Mouse (Mus musculus): ENCODE results near the gene Arhgap35.
"Not testable (repeated sequence)": the region's sequence is repeated elsewhere in the genome, so short reads cannot be mapped to it uniquely, and the experiment has no call there.

Gene Arhgap35

GRCm38 (mm10) chr7:16614888-16615715 is at the start of gene Arhgap35:
TSS of gene Arhgap35 (minus strand) at chr7:16614993.
- peak; percentile 99 for DNase-seq

DNA sequence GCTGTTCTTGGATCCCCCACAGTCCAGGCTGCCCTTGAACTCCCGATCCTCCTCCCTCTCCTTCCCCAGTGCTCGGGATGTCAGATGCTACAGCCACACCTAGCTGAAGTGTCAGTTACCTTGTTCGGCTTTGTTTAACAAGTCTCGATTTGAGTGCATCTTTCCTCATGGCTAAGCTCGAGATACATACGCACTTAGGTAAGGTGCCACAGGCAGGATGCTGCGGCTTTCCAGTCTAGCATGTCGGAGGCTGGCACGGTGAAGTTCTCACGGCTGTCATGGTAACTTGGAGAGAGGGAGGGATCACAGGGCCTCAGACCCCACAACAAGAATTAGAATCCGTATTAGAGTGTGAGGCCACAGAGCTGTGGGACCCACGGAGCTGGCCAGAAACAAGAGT is 29.5 kb upstream of the Arhgap35 start:
- DNase-seq, result no peak

DNA sequence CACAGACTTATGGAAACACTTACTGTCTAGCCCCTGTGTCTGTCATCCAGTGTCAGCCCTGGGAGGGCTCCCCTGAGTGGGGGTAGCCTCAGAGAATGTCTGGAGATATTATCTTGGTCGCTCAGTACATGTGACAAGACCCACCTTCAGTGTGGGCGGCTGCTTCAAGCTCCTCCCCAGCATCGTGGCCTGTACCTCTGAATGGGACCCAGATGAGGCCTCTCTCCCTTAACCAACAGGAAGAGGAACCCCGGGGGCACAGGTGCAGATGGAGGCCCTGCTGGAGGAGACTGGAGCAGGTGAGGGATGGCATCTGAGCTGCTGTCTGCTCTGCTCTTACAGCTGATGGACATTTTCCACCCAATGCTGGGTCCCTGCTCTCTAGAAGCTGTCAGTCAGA is 28.3 kb upstream of the Arhgap35 start:
- DNase-seq, result not testable (repeated sequence)

GRCm38 (mm10) chr7:16639028-16639427 is 24.2 kb upstream of the Arhgap35 start:
- DNase-seq, result peak; percentile 29

DNA sequence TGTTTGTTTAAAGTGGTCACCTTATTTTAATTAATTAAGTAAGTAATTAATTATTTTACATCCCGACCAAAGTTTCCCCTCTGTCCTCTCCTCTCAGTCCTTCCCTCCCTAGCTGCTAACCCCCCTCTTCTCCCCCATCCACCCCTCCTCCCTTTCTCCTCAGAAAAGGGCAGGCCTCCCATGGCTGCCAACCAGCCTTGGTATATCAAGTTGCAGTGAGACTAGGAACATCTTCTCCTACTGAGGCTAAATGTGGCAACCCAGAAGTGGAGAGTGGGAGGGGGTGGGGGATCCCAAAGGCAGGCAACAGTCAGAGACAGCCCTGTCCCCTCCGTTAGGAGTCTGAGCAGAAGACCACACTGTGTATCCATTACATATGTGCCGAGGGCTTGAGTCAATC is 20.3 kb upstream of the Arhgap35 start:
- no peak for DNase-seq

- DNase-seq, result not testable (repeated sequence)
Measured at GRCm38 (mm10) chr7:16633913-16634312, 19.1 kb upstream of the Arhgap35 start.

DNA sequence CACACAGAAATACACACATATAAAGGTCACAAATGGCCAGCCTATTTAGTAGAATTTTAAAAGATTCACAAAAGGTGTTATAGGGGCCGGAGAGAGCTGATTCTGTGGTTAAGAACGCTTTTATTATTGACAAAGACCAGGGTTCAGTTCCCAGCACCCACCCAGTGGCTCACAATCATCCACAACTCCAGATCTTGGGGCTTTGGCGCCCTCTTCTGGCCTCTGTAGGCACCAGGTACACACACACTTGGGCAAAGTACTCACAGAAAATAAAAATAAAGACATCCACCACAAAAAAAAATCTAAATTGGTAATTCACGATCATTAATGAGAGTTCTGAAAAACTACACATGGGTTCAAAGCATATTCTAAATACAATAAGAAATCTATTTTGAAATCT is 17.1 kb upstream of the Arhgap35 start:
- no peak for DNase-seq

GRCm38 (mm10) chr7:16631025-16631424 is 16.2 kb upstream of the Arhgap35 start:
- no peak for DNase-seq

DNA sequence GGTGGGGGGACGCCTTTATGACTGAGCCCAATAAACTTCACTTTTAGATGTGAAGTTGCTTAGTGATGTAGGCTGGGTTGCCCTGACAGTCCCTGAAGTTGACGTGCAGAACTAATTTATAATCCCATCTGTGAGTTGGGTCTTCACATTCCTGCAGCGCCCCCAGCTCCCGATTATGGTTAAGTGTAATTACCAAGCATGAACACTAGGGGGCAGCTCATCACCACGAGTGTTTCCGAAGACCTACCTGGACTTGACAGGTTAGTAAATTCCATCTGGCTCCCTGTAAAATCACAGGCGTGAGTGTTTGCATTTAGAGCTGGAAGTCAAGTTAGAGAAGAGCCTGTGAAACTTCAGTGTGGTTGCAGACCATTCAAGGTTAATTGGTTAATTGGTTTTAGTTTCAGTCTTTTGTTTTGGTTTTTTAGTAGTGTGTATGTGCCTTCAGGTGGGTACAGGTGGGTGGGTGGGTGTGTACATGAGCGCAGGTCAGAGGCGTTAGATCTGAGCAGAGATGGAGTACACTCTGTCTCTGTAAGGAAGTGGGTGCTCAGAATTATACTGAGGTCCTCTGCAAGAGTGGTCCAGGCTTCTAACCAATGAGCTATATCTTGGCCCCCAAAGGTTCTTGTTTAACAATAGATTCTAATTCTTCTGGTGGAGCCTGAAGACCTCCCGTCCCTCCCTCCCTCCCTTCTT is 15.0 kb upstream of the Arhgap35 start:
- peak; percentile 65 for DNase-seq

- peak; percentile 72 for DNase-seq
Measured at GRCm38 (mm10) chr7:16628096-16628771, 13.4 kb upstream of the Arhgap35 start.

DNA sequence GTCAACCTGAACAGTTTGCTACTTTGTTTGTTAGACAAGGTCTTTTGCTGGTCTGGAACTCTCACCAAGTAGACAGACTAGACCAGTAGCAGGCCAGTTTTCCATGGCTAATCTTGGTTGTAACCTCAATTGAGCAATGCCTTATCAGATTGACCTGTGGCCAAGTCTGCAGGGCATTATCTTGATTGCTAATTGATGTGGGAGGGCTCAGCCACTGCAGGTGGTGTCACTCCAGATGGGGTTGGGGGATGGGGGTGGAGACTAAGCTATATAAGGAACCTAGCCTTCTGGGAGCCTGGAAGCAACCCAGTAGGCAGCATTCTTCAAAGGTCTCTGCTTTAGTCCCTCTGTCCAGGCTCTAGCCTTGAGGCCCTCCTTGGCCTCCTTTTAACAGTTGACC is 8.9 kb upstream of the Arhgap35 start:
- no peak for DNase-seq

DNA sequence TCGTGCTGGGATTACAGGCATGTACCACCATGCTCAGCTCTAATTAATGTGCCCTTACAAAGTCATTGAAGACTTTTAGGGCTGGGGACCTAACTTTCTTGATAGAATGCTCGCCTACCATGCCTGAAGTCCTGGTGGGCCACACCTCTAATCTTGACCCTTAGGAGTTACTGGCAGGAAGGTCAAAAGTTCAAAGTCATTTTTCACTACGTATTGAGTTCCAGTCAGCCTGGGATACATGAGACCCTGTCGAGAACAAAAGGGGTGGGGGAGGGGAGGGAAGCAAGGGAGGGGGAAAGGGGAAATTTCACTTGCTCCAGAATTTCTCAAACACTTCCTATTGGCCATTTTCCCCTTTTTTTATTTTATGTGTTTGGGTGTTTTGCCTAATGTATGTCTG is 8.3 kb upstream of the Arhgap35 start:
- DNase-seq, result no peak

GRCm38 (mm10) chr7:16621066-16621622 is 6.4 kb upstream of the Arhgap35 start:
- peak; percentile 68 for DNase-seq

- DNase-seq, result peak; percentile 92
Measured at GRCm38 (mm10) chr7:16618661-16619211, 3.9 kb upstream of the Arhgap35 start.

- DNase-seq, result peak; percentile 76
Measured at GRCm38 (mm10) chr7:16617045-16617444, 2.3 kb upstream of the Arhgap35 start.

GRCm38 (mm10) chr7:16614171-16614887 is 464 bp downstream of the Arhgap35 start:
- peak; percentile 44 for DNase-seq

GRCm38 (mm10) chr7:16613461-16614170 is 1.2 kb downstream of the Arhgap35 start:
- no peak for DNase-seq

- DNase-seq, result peak; percentile 48
Measured at GRCm38 (mm10) chr7:16610345-16610744, 4.4 kb downstream of the Arhgap35 start.

GRCm38 (mm10) chr7:16608961-16609360 is 5.8 kb downstream of the Arhgap35 start:
- peak; percentile 30 for DNase-seq

DNA sequence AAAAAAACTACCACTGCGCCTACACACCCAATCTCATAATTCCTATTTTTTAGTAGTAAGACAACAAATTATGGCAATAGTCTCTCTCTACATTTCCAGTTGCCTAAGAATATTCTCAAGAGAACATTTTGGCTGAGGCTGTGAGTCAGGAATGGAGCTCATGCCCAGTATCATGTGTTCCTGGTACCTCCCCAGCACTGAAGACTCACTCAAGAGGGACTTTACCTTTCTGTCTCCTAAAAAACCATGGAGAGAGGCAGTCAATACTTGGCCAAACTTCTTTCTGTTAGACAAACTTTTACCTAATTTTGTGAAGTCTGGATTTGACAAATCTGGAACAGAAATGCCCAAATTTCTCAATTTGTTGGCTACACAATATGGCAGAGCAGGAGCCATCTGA is 6.7 kb downstream of the Arhgap35 start:
- no peak for DNase-seq

DNA sequence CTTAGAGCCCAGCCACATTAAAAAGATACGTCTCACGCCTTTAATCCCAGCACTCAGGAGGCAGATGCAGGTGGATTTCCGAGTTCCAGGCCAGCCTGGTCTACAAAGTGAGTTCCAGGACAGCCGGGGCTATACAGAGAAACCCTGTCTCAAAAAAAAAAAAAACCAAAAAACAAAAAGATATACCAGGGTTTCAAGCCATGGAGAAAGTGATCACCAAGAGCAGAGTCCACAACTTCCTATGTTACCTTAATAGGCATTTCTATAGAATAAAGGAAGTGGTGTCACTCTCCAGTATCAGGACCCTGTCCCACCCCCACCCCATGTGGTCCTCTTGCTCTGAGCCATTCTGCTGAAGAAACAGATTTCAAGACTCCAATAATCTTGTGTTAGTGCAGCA is 8.0 kb downstream of the Arhgap35 start:
- DNase-seq, result not testable (repeated sequence)

GRCm38 (mm10) chr7:16604141-16604540 is 10.7 kb downstream of the Arhgap35 start:
- no peak for DNase-seq
